Mouse (Mus musculus) spleen, postnatal 4 days (tissue): ENCODE data around the gene Intu.
A peak's percentile ranks its signal among the peaks of the same experiment; 100 is the strongest.

Experiments
- DNase-seq, 2 experiments: peaks; one replicate each; pipeline ENCODE4 v3.0.0; 2022; ENCODE audit warnings: low spot score in 2 of 2

Gene Intu

DNA sequence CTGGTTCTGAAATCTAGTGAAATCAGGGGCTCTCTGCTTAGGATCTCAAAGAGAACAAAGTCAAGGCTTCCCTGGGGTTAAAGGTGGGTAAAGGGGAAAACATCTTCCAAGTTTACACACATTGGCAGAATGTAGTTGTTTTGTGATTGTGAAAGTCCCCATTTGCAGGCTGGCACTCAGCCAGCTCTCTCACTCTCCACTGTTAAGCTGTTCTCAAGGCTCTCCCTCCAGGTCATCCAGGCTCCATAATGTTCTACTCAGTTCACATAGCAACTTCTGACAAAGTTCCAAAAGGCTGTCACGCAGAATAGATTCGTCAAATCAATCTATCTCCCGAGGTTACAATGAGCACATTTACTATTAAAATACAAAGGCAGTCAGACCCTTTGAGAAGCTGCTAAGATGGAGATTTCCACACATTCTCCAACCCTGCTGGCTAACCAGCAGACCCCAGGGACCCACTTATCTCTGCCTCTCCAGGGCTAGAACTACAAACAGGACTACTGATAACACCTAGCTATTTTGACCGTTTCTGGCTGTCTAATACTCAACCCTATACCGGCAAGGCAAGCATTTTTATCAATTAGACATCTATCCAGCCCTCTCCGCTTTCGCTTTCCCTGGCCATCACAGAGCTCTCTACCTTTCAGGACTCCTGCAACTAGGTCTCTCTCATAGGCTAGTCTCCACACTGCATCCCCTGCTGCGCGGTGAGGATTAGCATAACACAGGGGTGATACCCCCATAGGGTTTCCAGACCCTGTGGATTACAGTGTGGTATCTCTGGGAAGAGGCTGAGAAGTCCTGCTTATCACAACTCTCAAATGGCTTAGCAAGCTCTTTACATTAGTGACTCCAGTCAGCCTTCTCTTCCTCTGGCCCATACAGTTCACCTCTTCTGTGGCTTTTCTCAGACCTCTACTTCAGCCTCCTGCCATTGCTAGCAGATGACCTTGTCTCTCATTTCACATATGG lies 2.8 kb upstream of the Intu start:
- no peak for DNase-seq

DNA sequence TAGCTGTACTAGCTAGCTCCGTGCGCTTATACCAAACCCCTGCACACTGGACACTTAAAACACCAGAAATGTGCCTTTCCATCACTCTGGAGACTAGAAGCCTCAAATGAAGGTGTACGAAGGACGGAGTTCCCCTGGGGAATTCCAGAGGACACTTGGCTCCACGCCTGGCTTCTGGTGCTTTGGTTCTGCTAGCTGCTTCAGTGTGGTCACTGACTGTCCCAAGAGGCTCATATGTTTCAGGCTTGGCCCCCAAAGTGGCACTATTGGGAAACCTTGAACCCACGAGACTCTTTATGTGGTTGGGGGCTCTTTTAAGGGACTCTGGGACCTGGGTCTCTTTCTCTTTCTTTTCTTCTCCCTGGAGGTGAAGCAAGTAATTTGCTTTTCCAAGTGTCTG lies 2.1 kb upstream of the Intu start:
- DNase-seq, result no peak

DNA sequence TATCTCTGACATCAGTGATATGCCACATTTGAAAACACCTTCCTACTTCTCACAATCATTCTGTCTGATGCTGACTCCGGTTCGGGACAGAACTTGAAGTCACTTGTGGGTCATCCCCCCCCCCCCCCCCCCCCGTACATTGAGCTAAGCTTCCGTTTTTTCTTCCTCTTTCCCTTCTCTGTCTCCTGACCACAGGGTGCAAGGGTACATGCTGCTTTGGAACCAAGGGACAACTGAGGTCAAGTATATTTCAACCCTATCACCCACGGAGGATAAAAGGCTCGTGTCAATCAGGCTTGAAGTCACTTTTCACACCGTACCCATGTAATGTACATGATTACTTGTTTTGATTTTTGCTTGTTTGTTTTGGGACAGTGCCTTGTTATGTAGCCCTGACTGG lies 241 bp upstream of the Intu start:
- no peak for DNase-seq

DNA sequence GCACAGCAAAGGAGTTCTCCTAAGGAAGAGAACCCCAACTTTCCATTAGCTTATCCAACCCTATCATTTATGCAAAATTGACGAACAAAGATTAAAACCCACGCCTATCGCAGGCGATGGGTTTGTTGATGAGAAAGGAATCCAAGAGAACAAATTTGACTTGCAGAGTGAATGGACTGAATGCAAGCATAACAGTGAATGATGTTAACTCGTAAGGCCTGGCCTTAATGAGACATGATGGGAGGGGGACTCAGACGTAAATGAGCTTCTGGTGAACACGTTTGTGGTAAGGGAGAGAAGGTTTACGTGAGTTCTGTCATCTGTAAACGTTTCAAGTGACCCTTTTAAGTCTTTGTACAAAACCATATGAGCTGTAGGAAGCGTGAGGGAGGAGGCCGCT lies 1.2 kb downstream of the Intu start:
- no peak for DNase-seq

DNA sequence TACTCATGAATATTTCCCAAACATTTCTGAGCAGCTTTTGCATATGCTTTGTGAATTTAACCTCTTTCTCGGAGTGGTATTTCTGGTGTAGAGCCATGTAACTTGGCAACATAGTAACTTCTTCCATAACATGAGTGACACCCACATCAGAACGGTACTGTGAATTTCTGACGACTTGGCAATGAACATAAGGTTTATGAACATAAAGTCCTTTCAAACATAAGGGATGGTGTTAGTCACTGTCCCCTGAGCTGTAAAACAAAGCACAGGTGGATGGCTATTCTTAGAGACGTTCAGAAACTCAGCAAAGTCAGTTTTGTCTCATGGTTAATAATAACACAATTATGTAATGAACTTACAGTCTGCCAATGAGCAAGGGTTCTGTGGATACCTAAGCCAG lies 3.1 kb downstream of the Intu start:
- DNase-seq, result no peak

DNA sequence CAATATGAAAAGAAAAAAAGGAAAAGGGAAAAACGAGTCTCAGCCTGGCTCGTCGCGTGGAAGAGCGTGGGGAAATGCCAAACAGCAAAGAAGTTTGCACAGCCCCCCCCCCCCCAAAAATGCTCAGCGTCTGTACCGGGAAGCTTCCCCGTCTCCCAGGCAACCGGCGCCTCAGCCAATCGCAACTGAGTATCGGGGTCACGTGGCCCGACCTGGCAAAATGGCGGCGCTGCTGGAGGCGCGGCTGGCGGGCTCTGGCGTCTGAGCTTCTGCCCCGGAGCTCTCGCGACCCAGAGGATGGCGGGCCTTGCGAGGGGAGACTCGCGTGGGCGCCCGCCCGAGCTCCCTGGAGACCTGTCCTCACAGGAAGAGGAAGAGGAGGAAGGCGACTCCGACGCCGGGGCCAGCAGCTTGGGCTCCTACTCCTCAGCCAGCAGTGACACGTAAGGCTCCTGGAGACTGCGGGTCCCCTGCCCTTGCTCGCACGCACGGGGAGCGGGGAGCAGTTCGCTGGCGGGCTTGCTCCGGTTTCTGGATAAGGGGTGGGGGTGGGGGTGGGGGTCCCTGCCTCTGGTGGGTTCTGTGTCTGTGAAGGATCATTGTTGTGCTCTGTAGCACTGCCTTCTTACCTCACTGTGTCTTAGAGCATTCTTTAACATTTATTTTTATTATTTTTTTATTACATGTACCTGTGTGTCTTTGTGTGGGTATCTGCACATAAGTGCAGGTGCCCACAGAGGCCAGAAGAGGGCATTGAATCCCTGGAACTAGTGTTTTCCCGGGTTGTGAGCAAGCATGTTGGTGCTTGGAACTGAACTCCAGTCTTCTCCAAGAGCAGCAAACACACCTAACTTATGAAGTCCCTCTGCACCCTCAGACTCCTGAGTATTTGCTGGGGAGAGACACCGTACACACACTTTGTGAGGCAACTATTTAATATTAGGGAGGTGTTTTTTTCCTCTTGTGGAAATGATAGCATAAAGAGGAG lies 9.8 kb downstream of the Intu start:
- peak; percentile 86 to 93 for DNase-seq

DNA sequence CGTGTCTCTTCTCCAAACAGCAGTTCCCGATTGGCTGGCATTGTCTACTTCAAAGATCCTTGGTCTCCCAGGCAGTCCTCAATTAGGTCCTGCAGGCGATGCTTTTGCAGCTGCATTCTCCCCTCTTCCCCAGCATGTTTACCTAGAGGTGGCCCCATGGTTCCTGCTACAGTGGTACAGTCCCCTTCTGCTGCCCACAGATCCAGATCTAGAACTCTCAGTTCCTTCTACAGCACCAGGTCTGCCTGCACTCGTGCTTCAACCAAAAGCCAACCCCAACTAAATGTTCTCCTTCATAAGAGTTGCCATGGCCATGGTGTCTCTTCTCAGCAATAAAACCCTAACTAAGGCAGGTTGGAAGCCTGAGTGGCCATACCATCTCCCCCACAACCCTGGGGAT lies 15.5 kb downstream of the Intu start:
- DNase-seq, result no peak

DNA sequence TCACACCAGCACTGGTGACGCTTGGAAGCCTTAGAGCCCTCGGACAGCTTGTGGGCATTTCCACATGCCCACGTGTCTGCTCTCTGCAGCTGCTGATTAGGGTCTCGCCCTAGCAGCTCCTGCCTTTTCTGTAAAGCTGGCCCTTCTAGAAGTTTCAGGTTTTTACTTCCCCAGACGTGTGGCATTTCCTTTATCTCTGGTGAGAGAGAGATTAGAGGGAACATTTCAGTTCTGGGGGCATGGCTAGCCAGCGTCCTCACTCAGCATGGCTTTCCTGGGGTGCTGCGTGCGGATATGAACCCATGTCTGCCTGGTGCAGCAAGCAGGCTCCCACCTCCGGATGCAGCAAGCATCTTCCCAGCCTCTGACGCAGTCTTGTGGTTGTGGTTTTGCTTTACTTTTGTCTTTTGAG lies 121.9 kb downstream of the Intu start:
- DNase-seq, result no peak

DNA sequence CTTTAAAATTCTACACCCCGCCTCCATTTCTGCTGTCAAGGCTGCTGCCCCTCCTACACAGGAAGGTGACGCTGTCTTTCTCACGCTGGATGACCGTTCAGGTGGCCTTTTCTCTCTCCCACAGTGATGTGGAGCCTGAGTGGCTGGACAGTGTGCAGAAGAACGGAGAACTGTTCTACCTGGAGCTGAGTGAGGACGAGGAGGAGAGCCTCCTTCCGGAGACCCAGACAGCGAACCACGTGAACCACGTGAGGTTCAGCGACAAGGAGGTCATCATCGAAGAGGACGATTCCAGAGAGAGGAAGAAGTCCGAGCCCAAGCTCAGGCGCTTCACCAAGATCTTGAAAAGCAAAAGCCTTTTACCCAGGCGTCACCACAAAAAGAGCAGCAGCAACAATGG lies 122.5 kb downstream of the Intu start:
- DNase-seq, result no peak

DNA sequence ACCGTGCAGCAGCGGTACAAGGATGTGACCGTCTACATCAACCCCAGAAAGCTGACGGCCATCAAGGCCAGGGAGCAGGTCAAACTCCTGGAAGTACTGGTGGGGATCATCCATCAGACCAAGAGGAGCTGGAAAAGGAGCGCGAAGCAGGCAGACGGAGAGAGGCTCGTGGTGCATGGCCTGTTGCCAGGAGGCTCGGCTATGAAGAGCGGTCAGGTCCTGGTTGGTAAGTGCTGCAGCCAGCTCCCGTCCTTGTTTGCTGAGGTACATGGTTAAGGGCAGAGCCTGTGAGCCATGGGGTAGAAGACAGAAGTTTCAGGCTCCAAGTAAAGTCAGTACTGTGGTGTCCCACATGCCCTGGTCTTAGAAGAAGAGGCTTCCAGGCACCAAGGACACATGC lies 122.9 kb downstream of the Intu start:
- no peak for DNase-seq

DNA sequence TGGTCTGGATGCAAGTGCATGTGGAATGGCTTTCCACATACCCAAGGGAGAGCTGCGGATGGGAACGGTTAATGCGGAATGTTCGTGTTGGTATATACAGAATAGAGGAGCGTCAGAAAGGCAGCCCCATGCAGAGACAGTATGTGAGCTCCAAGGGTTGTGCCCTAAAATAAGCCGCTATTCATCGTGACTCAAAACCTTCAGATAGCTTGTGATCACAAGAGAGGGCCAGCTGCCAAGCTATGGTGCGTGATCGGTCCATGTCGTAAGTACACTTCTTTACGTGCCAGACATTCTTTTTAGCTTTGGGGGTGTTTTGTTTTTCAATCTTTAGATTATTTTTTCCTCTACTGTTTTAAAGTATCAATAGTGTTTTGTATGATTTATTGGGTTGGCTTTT lies 124.5 kb downstream of the Intu start:
- no peak for DNase-seq

DNA sequence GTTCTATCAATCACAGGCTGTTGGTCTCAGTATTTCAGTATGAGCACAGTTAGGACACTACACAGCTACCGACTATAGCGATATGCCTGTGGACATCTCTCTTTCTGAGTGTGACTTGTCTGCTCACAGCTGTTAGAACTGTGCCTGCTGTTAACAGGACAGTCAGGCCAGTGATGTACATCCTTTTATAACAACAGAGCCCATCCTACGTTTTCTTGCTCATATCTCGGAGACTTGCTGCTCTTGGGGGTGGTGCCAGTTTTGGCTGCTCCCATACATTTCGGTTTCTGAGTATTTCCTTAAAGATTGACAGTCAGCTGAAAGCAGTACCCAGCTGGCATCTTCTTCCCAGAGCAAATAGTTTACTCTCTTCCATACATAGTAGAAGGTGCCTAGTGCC lies 125.3 kb downstream of the Intu start:
- no peak for DNase-seq

DNA sequence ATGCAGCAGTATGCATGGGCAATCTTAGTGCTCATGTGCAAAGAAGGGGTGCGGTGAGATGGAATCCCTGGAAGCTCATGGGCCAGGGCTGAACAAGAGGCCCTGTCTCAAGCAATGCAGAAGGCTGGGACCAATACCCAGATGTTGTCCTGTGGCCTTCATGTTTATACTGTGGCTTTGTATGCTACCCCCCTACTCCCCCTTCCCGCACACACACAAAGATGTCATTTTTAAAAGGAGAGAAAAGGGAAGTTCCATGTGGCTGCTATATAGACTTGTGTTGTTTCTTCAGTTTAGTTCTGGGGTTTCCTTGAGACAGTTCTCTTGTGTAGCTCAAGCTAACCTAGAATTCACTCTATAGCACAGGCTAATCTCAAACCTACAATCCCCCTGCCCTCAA lies 129.1 kb downstream of the Intu start:
- DNase-seq, result no peak

DNA sequence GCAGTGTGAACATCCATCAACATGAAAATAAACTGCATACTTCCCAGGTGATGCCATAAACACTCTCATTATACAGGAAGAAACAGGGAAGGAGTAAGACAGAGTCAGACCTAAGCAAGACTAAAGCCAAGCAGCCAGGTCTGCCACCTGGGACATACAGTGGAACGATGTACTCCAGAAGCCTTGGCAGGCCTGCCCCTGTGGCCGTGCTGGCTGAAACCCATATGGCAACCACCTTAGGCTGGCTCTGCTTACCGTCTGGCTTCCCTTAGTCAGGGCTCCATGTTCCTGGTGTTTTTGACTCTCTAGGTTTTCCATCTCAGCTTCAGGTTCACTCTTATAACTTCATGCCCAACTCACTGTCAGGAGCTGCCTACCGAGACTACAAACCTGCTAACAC lies 135.0 kb downstream of the Intu start:
- DNase-seq, result no peak

DNA sequence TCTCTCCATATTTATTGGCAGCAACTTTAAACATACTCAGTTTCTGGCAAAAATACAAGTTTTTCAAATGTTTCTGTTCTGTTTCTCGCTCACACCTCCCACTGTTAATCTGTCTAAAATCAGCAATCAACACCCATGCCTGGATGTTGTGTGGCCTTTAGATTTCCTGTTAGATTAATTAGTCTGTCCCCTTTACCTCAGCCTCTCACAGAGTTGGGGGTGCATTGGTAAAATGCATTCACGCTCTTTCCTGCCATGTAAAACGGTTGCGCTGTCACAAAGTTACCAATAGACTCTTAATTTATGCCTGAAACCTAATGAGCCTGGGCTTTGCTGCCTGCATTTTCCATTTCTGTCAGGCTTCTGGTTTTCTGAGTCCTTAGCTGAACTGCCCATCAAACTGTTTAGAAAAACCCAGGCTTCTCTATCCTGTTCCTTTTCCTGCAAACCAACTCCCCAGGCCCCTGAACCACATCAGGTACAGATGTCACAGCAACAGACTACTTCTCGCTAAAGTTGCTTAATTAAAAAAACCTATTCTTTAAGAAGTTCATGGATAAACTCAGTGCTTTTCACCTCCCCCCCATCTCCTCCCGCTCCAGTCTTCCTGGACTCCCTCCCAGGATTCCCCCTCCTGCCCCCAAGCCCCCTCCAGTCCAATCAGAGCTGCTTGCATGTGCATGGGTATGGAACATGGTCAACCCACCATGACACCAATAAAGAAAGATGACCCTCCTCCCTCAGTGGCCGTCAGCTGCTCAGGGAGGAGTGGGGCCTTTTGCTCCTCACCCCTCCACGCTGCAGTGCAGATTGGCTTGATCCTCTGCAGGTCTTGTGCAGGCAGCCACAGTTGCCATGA lies 136.0 kb downstream of the Intu start:
- DNase-seq, result no peak

DNA sequence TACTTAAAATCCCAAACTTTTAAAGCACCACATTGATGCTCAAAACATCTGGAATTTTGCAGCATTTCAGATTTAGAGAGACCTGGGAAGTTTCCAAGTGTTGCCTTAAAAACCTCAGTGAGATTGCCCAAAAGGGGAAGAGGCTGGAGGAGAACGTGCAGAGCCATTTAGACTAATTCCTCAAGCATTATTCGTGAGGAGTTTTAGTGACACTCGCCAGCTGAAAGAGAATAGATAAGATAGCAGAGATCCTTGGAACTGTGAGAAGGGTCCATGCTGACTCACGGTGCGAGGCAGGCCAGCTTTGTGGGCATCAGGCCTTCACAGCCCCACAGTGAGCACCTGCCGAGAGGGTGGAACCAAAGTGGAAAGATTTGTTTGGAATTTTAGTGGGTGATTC lies 137.8 kb downstream of the Intu start:
- DNase-seq, result no peak

DNA sequence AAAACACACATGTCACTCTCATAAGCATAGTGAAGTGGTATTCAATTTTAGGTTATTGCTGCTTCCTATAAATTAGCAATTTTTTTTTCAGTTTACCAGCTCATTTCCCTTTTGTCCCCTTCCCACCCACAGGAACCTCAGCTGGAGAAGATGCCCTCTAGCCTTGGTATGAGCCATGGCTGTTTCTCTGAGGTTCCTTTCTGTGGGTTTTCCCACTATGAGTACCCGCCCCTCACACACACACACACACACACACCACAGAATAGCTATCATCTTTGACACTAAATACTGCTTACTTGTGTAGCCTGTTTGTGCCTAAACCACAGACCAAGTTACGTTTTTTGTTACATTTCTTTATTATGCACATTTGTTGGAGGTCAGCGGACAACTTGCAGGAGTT lies 138.3 kb downstream of the Intu start:
- no peak for DNase-seq

DNA sequence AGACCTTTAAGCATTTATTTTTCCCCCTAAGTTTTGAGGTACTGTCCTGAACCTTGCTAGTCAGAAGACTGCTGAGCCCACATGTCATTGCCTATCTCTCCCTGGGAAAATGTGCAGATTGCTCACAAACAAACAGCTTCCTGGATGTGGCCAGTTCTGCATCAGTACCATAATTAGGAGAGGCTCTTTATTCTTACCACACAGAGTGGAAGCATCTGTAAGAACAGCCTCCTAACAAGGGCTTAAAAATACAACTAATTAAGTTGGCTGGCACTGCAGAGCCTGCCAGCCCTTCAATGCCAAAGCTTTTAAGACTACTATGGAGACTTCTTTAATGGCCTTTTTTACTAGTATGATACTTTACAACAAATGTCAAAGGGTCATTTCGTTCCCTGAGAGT lies 142.4 kb downstream of the Intu start:
- no peak for DNase-seq

DNA sequence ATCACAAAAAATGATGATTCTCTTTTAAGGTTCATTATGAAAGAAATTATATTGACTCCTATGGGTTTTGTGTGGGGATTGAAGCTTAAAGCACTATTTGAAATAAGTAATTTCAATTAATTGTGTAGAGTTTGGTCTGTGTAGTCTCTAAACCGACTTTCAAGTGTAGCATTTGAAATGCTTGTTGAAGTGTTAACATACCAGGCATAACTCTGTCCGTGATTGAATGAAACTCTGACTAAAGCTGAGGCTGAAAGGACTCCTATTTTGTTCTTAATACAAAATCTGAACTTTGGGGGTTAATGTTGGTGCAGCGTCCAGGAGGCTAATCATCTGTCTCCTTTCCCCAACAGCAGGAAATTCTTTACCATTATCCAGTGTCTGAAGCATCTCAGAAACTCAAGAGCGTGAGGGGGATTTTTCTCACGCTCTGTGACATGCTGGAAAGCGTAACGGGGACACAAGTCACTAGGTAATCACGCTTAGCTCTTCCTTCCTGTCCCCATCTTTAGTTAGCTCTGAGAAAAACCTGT lies 143.9 kb downstream of the Intu start:
- DNase-seq, result no peak

DNA sequence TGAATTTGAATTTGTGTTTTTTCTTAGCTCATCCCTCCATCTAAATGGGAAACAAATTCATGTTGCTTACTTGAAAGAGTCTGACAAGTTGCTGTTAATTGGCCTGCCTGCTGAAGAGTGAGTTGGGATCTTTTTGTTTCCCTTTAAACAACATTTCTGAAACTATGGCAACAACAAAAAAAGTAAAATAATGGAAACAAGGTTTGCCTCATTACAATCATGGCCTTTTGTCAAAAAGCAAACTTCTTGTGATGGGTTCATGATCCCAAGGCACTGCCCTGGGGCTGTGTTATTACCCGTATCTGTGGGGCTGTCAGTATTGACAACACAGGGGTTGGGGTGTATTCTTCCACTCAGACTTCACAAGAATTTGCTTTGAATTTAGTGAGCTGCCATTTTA lies 147.8 kb downstream of the Intu start:
- no peak for DNase-seq

DNA sequence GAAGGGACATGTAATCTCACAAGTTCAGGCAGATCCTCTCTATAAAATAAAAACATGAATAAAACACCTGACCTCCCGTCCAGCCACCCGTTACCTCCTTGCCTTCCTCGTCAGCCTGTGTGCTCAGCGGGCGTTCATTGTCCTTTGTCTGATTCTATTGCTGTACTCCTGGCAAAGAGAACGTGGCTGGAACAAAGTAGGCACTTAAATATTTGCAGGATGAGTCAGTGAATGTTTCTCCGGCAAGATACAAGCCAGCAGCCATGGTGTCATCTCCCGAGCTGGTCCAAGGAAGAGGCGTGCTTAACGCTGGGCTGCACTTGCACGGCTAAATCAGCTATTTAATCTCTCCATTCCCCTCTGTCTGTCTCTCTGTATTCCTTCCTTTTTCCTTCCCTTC lies 151.3 kb downstream of the Intu start:
- no peak for DNase-seq
